Mouse (Mus musculus): ENCODE measurements around the gene Park7. TPM values are rescaled to one million over a fixed set of nuclear protein-coding genes. Genes with fewer than 3 reads are reported as not detected.
A peak's percentile ranks its signal among the peaks of the same experiment; 100 is the strongest.

Park7 gene
- polyA plus RNA-seq, 1 experiment from 2014 or later: 231 TPM

DNA sequence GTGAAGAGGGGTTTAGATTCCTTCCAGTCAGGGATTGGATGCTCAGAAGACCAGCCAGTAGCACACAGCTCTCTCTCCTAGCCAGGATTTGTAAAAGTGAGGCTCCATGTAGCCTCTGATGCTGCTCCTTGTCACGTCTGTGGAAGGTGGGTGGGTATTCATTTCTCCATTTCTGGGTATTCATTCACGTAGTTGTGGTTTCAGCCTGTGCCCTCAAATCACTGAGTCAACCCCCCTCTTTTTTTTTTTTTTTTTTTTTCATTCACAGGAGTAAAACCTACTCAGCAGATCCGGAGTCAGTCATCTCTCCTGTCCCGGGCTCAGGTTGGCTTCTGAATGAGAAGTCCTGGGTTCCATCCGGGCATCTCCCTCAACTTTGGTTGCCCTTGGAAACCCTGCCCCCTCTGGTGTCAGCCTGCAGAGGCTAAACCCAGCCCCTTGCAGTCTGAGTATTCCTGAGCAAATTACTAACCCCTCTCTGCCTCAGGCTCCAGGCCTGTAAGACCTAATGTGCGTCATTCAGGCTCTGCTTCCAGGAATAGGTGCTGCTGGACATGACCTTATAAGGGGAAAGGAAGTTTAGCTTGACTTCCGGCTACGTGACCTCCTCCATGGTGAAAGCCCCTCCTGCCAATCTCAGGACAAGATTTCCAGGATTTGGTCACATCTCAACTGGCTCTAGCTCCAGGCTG, 3.2 kb upstream of the Park7 start:
- no peaks in the 10 kb centered on the region for H3K27me3 ChIP-seq (replicated peaks; ENCODE audit: control insufficient read depth, insufficient read depth, low read length)
- H3K4me1 ChIP-seq (replicated peaks; ENCODE audit: control insufficient read depth, insufficient read depth, low read length): 0 out of 2 replicates have a peak, but pooled peaks cover 4% of the 10 kb centered on the region
- 73% methylated on average over 8 of the region's 8 CpGs for WGBS

DNA sequence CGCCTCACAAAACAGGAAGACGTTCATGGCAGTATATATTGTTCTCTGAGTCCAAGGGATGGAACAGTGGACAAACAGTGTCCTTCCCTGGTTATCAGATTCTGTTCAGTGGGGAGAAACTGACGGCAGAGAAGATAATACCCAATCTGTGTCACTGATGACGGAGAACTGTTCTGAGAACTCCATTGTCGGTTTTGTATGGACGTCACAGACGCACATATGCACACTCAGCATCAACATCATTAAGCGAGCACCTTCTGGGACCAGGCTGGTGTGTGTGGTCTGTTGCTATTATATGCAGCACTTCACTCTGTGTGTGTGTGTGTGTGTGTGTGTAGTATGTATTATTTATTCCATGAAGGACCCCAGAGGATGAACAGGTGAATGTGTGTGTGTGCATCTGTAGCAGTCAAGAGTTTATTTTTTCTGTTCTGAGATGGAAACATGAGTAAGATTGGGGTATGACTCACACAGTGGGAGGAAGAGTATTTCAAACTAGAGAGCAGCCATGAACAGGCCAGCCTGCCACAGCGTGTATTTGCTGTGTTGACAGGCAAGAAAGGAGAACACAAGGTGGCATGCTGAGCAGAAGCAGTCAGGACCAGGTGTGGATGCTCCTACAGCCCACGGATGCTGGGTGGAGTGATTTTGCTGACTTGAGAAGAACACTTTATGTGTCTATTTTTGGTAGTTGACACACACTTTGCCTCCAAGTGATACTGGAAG, 1.1 kb upstream of the Park7 start:
- TF ChIP-seq CTCF (IDR thresholded peaks at IDR 0.05; ENCODE audit: low read depth): no peak
- H3K9me3 ChIP-seq (ENCODE audit: control insufficient read depth): no peaks in the 10 kb centered on the region
- H3K9ac ChIP-seq (ENCODE audit: low read depth, low read length): peak overlapping the region; percentile 66; the same call in 1 of the 2 replicates
- WGBS: 46% methylated on average over 10 of the region's 10 CpGs
- no peaks in the 10 kb centered on the region for H3K27me3 ChIP-seq (replicated peaks; ENCODE audit: control insufficient read depth, insufficient read depth, low read length)
- H3K4me1 ChIP-seq (replicated peaks; ENCODE audit: control insufficient read depth, insufficient read depth, low read length): 0 out of 2 replicates have a peak, but pooled peaks cover 4% of the 10 kb centered on the region
- no peaks in the 10 kb centered on the region for H3K36me3 ChIP-seq (ENCODE audit: control insufficient read depth, insufficient read depth)
- peak overlapping the region; percentile 90; the same call in 1 of the 2 replicates for H3K27ac ChIP-seq (ENCODE audit: low read depth, low read length)
- peak overlapping the region; percentile 76 for H3K4me2 ChIP-seq (replicated peaks; ENCODE audit: low read depth)
- peak overlapping the region; percentile 74 for H3K4me3 ChIP-seq (ENCODE audit: low read depth, low read length)
- ATAC-seq: no peak

More for the DNA sequence above, 3.2 kb upstream of the Park7 start:
- ATAC-seq: no peak
- no peak for TF ChIP-seq CTCF (IDR thresholded peaks at IDR 0.05; ENCODE audit: low read depth)
- no peak overlapping the region for H3K27ac ChIP-seq (ENCODE audit: low read depth, low read length)
- H3K36me3 ChIP-seq (ENCODE audit: control insufficient read depth, insufficient read depth): no peaks in the 10 kb centered on the region
- no peak overlapping the region for H3K4me3 ChIP-seq (ENCODE audit: low read depth, low read length)
- H3K4me2 ChIP-seq (replicated peaks; ENCODE audit: low read depth): no peak overlapping the region
- no peaks in the 10 kb centered on the region for H3K9me3 ChIP-seq (ENCODE audit: control insufficient read depth)
- H3K9ac ChIP-seq (ENCODE audit: low read depth, low read length): no peak overlapping the region

DNA sequence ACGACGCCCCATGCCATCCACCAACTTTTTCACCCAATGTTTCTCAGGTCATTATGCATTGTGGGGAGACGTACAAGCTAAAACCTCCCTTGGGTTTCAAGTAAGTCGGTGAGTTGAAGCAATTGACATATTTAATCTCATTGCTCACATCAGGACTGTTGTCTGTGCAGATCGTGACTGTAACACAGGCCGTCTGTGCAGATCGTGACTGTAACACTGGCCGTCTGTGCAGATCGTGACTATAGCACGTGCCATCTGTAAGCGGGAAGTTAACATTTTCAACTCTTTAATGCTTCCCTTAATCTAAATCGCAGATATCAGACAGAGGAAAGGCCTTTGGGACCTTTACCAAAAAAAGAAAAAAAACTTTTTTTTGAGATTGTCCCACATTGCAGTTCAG, 494 bp downstream of the Park7 start:
- peak overlapping the region; percentile 90 for H3K27ac ChIP-seq (ENCODE audit: low read depth, low read length)
- peak overlapping the region; percentile 76 for H3K4me2 ChIP-seq (replicated peaks; ENCODE audit: low read depth)
- no peaks in the 10 kb centered on the region for H3K36me3 ChIP-seq (ENCODE audit: control insufficient read depth, insufficient read depth)
- TF ChIP-seq CTCF (IDR thresholded peaks at IDR 0.05; ENCODE audit: low read depth): no peak
- WGBS: 13% methylated on average over 12 of the region's 12 CpGs
- H3K4me1 ChIP-seq (replicated peaks; ENCODE audit: control insufficient read depth, insufficient read depth, low read length): 0 out of 2 replicates have a peak, but pooled peaks cover 4% of the 10 kb centered on the region
- no peaks in the 10 kb centered on the region for H3K27me3 ChIP-seq (replicated peaks; ENCODE audit: control insufficient read depth, insufficient read depth, low read length)
- ATAC-seq: no peak
- peak overlapping the region; percentile 74 for H3K4me3 ChIP-seq (ENCODE audit: low read depth, low read length)
- H3K9ac ChIP-seq (ENCODE audit: low read depth, low read length): peak overlapping the region; percentile 66
- H3K9me3 ChIP-seq (ENCODE audit: control insufficient read depth): no peaks in the 10 kb centered on the region

DNA sequence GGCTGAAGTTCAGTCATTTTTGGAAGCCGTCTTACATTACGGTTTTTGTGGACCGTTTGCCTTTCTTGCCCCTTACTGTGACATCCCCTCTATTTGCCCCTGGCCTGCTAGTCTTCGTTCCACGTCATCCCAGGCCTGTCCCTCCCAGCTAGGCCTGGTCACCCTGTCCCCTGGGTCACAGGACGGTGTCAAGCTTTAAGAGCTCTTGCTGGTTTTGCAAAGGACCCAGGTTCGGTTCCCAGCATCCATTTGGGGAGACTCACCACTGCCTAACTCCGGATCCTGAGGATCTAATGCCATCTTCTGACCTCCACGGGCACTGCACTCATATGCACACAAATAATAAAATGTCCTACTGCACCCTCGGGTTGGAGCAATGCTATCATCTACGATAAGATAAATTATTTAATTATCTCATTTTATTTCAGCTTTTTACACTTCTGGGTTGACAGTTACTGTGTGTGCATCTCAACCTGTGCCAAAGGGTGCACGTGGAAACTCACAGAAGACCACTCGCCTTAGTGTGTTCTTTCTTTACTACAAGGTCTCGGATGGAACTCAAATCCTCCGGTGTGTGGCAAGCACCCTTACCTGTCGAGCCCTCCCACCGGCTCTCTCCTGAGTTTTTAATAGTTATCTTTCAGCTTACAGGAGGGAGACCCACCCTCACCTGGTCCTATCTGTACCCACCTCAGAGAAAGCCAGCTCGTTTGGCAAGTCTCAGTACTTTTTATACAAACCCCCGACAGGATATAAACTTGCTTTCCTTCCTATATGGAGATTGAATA, 3.9 kb downstream of the Park7 start:
- H3K4me2 ChIP-seq (replicated peaks; ENCODE audit: low read depth): peak overlapping the region; percentile 69
- no peak overlapping the region for H3K9ac ChIP-seq (ENCODE audit: low read depth, low read length)
- H3K4me1 ChIP-seq (replicated peaks; ENCODE audit: control insufficient read depth, insufficient read depth, low read length): 0 out of 2 replicates have a peak, but pooled peaks cover 4% of the 10 kb centered on the region
- TF ChIP-seq CTCF (IDR thresholded peaks at IDR 0.05; ENCODE audit: low read depth): peak; percentile 31; the same call in 1 of the 2 replicates
- no peaks in the 10 kb centered on the region for H3K27me3 ChIP-seq (replicated peaks; ENCODE audit: control insufficient read depth, insufficient read depth, low read length)
- no peaks in the 10 kb centered on the region for H3K9me3 ChIP-seq (ENCODE audit: control insufficient read depth)
- peak; percentile 2; the same call in 1 of the 2 replicates for ATAC-seq
- H3K36me3 ChIP-seq (ENCODE audit: control insufficient read depth, insufficient read depth): peaks cover 10% of the 10 kb centered on the region
- peak overlapping the region; percentile 51 for H3K4me3 ChIP-seq (ENCODE audit: low read depth, low read length)
- peak overlapping the region; percentile 58 for H3K27ac ChIP-seq (ENCODE audit: low read depth, low read length)
- WGBS: 83% methylated on average over 19 of the region's 19 CpGs

DNA sequence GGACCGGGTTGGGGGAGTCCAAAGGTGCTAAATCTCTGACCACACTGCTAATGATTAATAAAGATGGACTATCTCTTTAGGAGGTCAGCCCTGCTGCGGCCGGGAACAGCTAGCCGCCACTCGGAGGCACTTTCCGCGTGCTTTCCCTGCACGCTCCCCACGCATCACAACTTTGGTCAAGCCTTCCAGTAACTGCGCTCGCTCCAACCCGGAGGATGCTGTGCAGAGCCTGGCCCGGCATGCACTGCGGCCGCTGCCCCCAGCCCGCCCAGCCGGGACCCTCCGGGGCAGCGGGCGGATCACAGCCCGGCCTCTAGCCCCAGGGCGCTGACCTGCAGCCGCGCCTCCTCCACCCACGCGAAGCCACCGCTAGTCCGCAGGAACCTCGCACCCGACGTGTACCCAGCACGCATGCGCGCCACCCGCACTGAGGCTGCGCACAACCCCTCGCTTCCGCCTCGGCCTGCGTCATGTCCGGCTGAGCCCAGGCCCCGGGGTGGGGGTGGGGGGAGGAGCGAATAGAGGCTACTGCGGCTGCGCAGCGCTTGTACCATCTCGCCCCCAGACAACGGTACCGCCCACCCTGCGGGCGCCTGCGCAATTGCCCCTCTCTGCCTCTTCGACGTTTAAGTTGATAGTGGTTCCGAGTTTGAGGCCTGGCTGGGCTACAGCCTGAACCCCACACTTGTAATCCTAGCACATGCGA, 4.6 kb downstream of the Park7 start:
- Histone ChIP-seq H3K4me1 (replicated peaks; ENCODE audit: control insufficient read depth, insufficient read depth, low read length) (no peaks in the 10 kb centered on the region), H3K9me3 (ENCODE audit: control insufficient read depth) (no peaks in the 10 kb centered on the region), H3K36me3 (ENCODE audit: control insufficient read depth, insufficient read depth) (peaks cover 15% of the 10 kb centered on the region), H3K27ac (ENCODE audit: low read depth, low read length) (peak overlapping the region; percentile 83), H3K4me3 (ENCODE audit: low read depth, low read length) (peak overlapping the region; percentile 51), H3K4me2 (replicated peaks; ENCODE audit: low read depth) (peak overlapping the region; percentile 69), H3K9ac (ENCODE audit: low read depth, low read length) (peak overlapping the region; percentile 52), H3K27me3 (replicated peaks; ENCODE audit: control insufficient read depth, insufficient read depth, low read length) (no peaks in the 10 kb centered on the region)
- under 1% methylated on average over 56 of the region's 56 CpGs for WGBS
- ATAC-seq: peak; percentile 84
- peak; percentile 46 for TF ChIP-seq CTCF (IDR thresholded peaks at IDR 0.05; ENCODE audit: low read depth)
